Mouse (Mus musculus): ENCODE measurements around the gene Exosc7.

DNA sequence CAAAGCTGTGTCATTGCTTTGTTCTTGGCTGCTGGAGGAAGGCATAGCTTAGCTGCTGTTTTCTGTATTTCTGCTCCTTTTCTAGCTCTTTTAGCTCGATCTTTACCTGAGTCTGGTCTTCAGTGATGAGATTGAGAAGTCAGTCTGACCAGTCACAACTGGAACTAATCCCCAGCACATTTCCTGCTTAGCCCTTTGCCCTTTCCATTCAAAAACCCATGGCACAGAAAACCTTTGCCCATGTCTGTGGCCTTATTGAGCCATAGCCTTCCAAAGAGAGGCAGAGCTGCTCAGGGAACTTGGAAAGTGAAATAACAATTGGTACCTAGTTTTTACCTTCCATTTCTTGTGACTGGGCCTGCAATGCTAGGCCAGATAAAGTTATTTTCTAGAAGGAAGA, 2.6 kb downstream of the Exosc7 start:
- TF ChIP-seq MAFK (IDR thresholded peaks at IDR 0.05; ENCODE audit: insufficient read depth, low read depth, low read length) (no peak), ZNF384 (IDR thresholded peaks at IDR 0.05; ENCODE audit: low read depth, low read length) (no peak), CHD2 (IDR thresholded peaks at IDR 0.05; ENCODE audit: low read depth, low read length) (no peak)

All from ES-E14 (cell line).